Mouse (Mus musculus) spleen, adult 10 weeks (tissue): ENCODE measurements around the gene Six4. TPM values are rescaled to one million over a fixed set of nuclear protein-coding genes. Genes with fewer than 3 reads are reported as not detected.

ENCODE experiments used
- polyA plus RNA-seq: library from polyadenylated mRNA; stranded (reverse); fragments of 350-450 nt; fragmentation: Illumina TruSeq; extraction: RNeasy Lipid Tissue Mini Kit (QIAGEN cat#74804); gene quantifications from one replicate; pipeline ENCODE4 v1.2.3, GENCODE M21; 2015; ENCODE audit warnings: low replicate concordance; ENCODE audit not compliant: insufficient read depth

Gene Six4
- 0.08 TPM for polyA plus RNA-seq

GRCm38 (mm10) chr12:73113196-73113595, at the start of gene Six4:
TSS of gene Six4 (minus strand) at chr12:73113456.

GRCm38 (mm10) chr12:73123093-73124041, 10.1 kb upstream of the Six4 start, which contains the start of gene Mnat1:
TSS of gene Mnat1 (plus strand) at chr12:73123717.

GRCm38 (mm10) chr12:73053668-73054241, 59.5 kb downstream of the Six4 start, which contains the start of gene Six1:
TSS of gene Six1 (minus strand) at chr12:73053887.

Other genes with a start within 250 kb of the Six4 start
- gene Six6, start 173.6 kb downstream of the Six4 start, polyA plus RNA-seq, result not detected
- 0.15 TPM for gene 4930447C04Rik, start 172.7 kb downstream of the Six4 start, polyA plus RNA-seq
- not detected for gene Six1, start 59.6 kb downstream of the Six4 start, polyA plus RNA-seq
- gene Mnat1, start 10.3 kb upstream of the Six4 start, polyA plus RNA-seq, result 15.6 TPM
- 25.1 TPM for gene Trmt5, start 173.3 kb upstream of the Six4 start, polyA plus RNA-seq
- 20.1 TPM for gene Slc38a6, start 173.3 kb upstream of the Six4 start, polyA plus RNA-seq